Mouse (Mus musculus): Measurements from ENCODE around the gene Dus3l.

GRCm38 (mm10) chr17:56780291-56780978 is 15.9 kb downstream of the Dus3l start:
- TF ChIP-seq CTCF (IDR thresholded peaks at IDR 0.05; ENCODE audit: extremely low read depth, insufficient read depth, insufficient read length, insufficient replicate concordance) (no peak), POLR2A (IDR thresholded peaks at IDR 0.05; ENCODE audit: low read depth, low read length) (no peak)
